Mouse (Mus musculus) cerebellum, adult 2 months (tissue): ENCODE results near the gene Comp.

ENCODE experiments used
- CTCF ChIP-seq: fragments of 200-500 bp; IDR thresholded peaks from 2 replicates; pipeline ENCODE4 v1.5.1; 2011; ENCODE audit warnings: low read depth, mild to moderate bottlenecking, control low read depth, low read length, moderate library complexity, borderline replicate concordance; ENCODE audit not compliant: insufficient read depth
- POLR2A ChIP-seq: fragments of 200-500 bp; IDR thresholded peaks from 2 replicates; pipeline ENCODE4 v1.6.1; 2011; ENCODE audit warnings: low read length, control low read depth, borderline replicate concordance; ENCODE audit not compliant: insufficient read depth

DNA sequence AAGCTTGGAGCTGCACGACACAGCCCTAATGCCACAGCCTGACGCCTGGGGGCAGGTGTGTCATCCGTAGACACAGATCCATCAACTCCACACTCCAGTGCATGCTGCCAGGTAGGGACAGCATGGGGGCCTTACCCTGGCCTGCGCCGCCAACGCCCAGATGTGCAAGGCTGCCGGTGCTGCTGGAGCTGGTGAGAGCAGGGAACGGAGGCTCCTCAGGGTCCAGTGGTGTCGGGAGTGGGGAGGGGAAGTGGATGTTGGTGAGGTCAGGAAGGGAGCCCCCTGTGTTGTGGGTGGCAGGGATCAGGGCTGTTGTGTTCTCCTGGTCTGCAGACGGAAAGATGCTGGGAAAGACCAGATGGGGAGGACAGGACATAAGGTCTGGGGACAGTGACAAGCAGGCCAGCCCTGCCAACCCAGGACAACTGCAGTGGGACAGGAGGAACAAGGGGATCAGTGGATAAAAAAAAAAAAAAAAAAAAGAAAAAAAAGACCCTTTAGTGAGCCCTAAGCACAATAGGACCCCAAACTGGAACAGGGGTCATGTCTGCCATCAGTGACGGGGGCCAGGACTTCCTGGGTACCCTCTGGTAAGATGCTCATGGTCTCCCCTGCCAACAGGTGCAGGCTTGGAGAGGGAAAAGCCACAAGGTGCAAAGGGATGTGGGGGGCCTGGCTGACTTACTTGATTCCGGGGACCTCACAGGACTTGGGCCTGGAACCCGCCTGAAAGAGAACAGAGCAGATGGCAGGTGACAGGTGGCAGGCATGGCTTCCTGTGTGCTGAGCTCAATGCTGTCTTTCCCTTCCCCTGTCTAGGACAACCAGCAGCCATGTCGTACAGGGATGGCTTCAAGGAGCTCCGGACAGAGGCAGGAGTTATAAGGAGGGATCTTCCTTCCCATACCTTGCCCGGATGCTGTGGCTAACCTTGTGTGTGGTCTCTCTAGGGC, 24.5 kb downstream of the Comp start:
- TF ChIP-seq POLR2A (no peak; the same call in 1 of the 2 replicates), CTCF (no peak)
